Mouse (Mus musculus) liver, embryonic 14.5 days (tissue): ENCODE results near the gene Fetub.

Experiments
- CTCF ChIP-seq: IDR thresholded peaks from 2 replicates; pipeline ENCODE4 v1.5.1; 2016; ENCODE audit warnings: antibody characterized with exemption, low read depth, control low read depth
- EP300 ChIP-seq: IDR thresholded peaks from 2 replicates; pipeline ENCODE4 v1.6.1; 2016; ENCODE audit warnings: antibody characterized with exemption, low read depth

GRCm38 (mm10) chr16:22881487-22881886 lies 36.6 kb upstream of the Fetub start:
- TF ChIP-seq CTCF (no peak), EP300 (no peak)
